Mouse (Mus musculus) C2C12 (cell line): ENCODE measurements around the gene Olfr749. TPM values are rescaled to one million over a fixed set of nuclear protein-coding genes. Genes with fewer than 3 reads are reported as not detected.
"Not testable (repeated sequence)": the region's sequence is repeated elsewhere in the genome, so short reads cannot be mapped to it uniquely, and the experiment has no call there.

Experiments
- H3K27me3 ChIP-seq: one replicate; pipeline ENCODE4 v1.6.1; 2011; ENCODE audit not compliant: control insufficient read depth, insufficient read depth, insufficient read length
- H3K36me3 ChIP-seq: one replicate; pipeline ENCODE4 v1.6.1; 2011; ENCODE audit not compliant: control insufficient read depth, insufficient read depth
- H3K4me3 ChIP-seq: one replicate; pipeline ENCODE4 v1.5.1; 2011; ENCODE audit warnings: mild to moderate bottlenecking, control low read depth; ENCODE audit not compliant: poor library complexity, insufficient read depth, severe bottlenecking
- H3K79me2 ChIP-seq: one replicate; pipeline ENCODE4 v1.6.1; 2011; ENCODE audit not compliant: control insufficient read depth, insufficient read depth
- H3K79me3 ChIP-seq: one replicate; pipeline ENCODE4 v1.6.1; 2011; ENCODE audit warnings: low read depth, control low read depth
- H3ac ChIP-seq: one replicate; pipeline ENCODE3; 2011; ENCODE audit warnings: low read depth; ENCODE audit not compliant: control insufficient read depth, insufficient read length
- CEBPB ChIP-seq: IDR thresholded peaks from one replicate; pipeline ENCODE4 v1.6.1; 2011; ENCODE audit warnings: low read depth, mild to moderate bottlenecking, control low read depth, moderate library complexity
- CTCF ChIP-seq: IDR thresholded peaks from one replicate; pipeline ENCODE4 v1.5.1; 2011; ENCODE audit not compliant: control insufficient read depth, insufficient read depth, insufficient read length
- FOSL1 ChIP-seq: IDR thresholded peaks from one replicate; pipeline ENCODE4 v1.8.0; 2011; ENCODE audit warnings: mild to moderate bottlenecking, low read length; ENCODE audit not compliant: poor library complexity, insufficient read depth, severe bottlenecking
- MAX ChIP-seq: IDR thresholded peaks from one replicate; pipeline ENCODE4 v1.6.1; 2011; ENCODE audit warnings: mild to moderate bottlenecking, control low read depth
- MYOD1 ChIP-seq: IDR thresholded peaks from one replicate; pipeline ENCODE4 v1.6.1; 2011; ENCODE audit warnings: low read depth; ENCODE audit not compliant: control insufficient read depth, insufficient read length
- MYOG ChIP-seq: IDR thresholded peaks from one replicate; pipeline ENCODE4 v1.6.1; 2011; ENCODE audit not compliant: control insufficient read depth, insufficient read length; ENCODE audit errors: extremely low read depth
- USF1 ChIP-seq: IDR thresholded peaks from one replicate; pipeline ENCODE4 v1.6.1; 2011; ENCODE audit warnings: low read depth, mild to moderate bottlenecking, control low read depth, moderate library complexity
- polyA plus RNA-seq: library from polyadenylated mRNA; unstranded; fragments of >200 nt; fragmentation: generic; extraction: Trizol; gene quantifications from one replicate; pipeline ENCODE4 v1.2.1, GENCODE M21; 2012; ENCODE audit warnings: missing spikeins

Olfr749 gene
- polyA plus RNA-seq, 1 experiment = not detected

- H3K4me3 ChIP-seq = no peak overlapping the region
- H3K27me3 ChIP-seq = no peaks in the 10 kb centered on the region
- no peaks in the 10 kb centered on the region for H3K79me3 ChIP-seq
- no peak for TF ChIP-seq USF1
- TF ChIP-seq CTCF = no peak
- no peak for TF ChIP-seq MYOG
- TF ChIP-seq MAX = no peak
- TF ChIP-seq MYOD1 = no peak
- no peak for TF ChIP-seq FOSL1
- TF ChIP-seq CEBPB = no peak
- H3K79me2 ChIP-seq = no peaks in the 10 kb centered on the region
- peaks cover 22% of the 10 kb centered on the region for H3K36me3 ChIP-seq
- H3ac ChIP-seq = no peak overlapping the region
Observed at GRCm38 (mm10) chr14:50765736-50766135, 20.8 kb upstream of the Olfr749 start.

- Histone ChIP-seq H3K36me3 (no peaks in the 10 kb centered on the region), H3K79me2 (no peaks in the 10 kb centered on the region), H3K27me3 (no peaks in the 10 kb centered on the region), H3K4me3 (no peak overlapping the region), H3ac (no peak overlapping the region), H3K79me3 (no peaks in the 10 kb centered on the region)
- no peak for TF ChIP-seq MYOD1
- TF ChIP-seq MYOG = no peak
- TF ChIP-seq CEBPB = no peak
- no peak for TF ChIP-seq FOSL1
- no peak for TF ChIP-seq USF1
- no peak for TF ChIP-seq MAX
- no peak for TF ChIP-seq CTCF
Observed at GRCm38 (mm10) chr14:50758416-50759085, 13.7 kb upstream of the Olfr749 start.

GRCm38 (mm10) chr14:50741584-50741983, 3.3 kb downstream of the Olfr749 start:
- Histone ChIP-seq H3K79me3 (no peaks in the 10 kb centered on the region), H3K27me3 (no peaks in the 10 kb centered on the region), H3K36me3 (no peaks in the 10 kb centered on the region), H3K4me3 (no peak overlapping the region), H3K79me2 (no peaks in the 10 kb centered on the region), H3ac (no peak overlapping the region)
- TF ChIP-seq CEBPB (no peak), MAX (no peak), MYOG (no peak), USF1 (no peak), CTCF (no peak), FOSL1 (no peak), MYOD1 (no peak)

GRCm38 (mm10) chr14:50740334-50740733, 4.6 kb downstream of the Olfr749 start:
- Histone ChIP-seq H3ac (no peak overlapping the region), H3K27me3 (no peaks in the 10 kb centered on the region), H3K79me3 (no peaks in the 10 kb centered on the region), H3K79me2 (no peaks in the 10 kb centered on the region), H3K4me3 (no peak overlapping the region), H3K36me3 (no peaks in the 10 kb centered on the region)
- TF ChIP-seq CTCF = no peak
- no peak for TF ChIP-seq MYOD1
- no peak for TF ChIP-seq MAX
- TF ChIP-seq USF1 = no peak

- H3K79me2 ChIP-seq, H3K27me3 ChIP-seq, H3K4me3 ChIP-seq, H3K36me3 ChIP-seq, H3K79me3 ChIP-seq, H3ac ChIP-seq: not testable (repeated sequence)
Observed at GRCm38 (mm10) chr14:50722371-50722770, 22.5 kb downstream of the Olfr749 start.

GRCm38 (mm10) chr14:50719875-50720274, 25.0 kb downstream of the Olfr749 start:
- not testable (repeated sequence) for H3K36me3 ChIP-seq, H3K79me2 ChIP-seq, H3K27me3 ChIP-seq, H3ac ChIP-seq, H3K79me3 ChIP-seq, H3K4me3 ChIP-seq
